Mouse (Mus musculus) kidney, postnatal 10 days (tissue): ENCODE measurements around the gene Ciz1.

Experiments
- DNase-seq: peaks from one replicate; pipeline ENCODE4 v3.0.0; 2021; ENCODE audit warnings: mixed read lengths

The Ciz1 gene

DNA sequence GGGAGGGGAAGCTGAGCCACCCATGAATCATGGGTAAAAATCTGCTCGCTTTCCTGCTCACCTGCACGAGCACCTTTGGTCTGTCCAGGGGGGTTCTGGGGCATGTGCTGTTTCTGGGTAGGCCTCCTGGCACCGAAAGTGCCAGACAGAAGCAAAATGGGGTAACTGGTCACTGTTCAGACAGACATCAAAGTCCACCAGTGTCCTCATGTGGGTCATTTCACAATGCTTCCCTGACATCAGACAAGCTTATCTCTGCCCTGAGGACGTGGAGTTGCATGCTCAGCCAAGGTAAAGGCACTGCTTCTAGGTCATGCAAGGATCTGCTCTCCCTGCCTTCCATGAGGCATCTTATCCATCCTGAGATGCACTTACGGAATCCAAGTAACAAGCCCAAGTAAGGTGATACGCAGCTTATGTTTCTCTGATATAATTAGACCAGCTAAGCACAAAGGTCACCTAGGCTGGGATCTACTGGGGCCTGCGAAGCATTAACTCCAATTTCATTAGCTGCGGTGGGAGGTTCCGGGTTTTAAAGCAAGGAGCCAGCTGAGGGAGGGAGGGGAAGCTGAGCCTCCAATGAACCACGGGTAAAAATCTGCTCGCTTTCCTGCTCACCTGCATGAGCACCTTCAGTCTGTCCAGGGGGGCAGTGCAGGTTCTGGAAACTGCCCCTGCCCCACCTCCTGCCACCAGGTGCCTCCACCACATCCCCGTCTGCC, 66.5 kb downstream of the Ciz1 start:
- DNase-seq = no peak

GRCm38 (mm10) chr2:32419359-32419758, 67.2 kb downstream of the Ciz1 start:
- DNase-seq = peak; percentile 82

GRCm38 (mm10) chr2:32420066-32420608, 68.0 kb downstream of the Ciz1 start:
- DNase-seq = no peak

GRCm38 (mm10) chr2:32420647-32421046, 68.5 kb downstream of the Ciz1 start:
- no peak for DNase-seq

DNA sequence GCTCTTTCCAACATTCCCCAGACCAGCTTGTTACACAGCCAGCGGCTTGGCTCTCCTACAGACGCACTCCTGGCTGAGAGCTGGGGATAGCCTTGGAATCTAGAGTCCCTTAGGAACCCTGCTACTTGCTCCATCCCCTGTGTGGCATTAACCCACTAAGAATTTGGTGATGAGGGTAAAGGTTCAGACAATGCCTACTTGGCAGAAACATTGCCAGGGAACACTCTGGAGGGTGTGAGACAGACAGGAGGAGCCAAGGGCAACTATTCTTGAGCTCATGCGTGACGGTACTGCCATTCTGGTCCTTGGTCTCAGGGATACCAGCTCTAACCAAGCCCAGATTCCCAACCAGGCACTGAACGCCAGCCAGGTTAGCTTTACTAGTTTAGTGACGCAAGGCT, 69.7 kb downstream of the Ciz1 start:
- DNase-seq = peak; percentile 48

- peak; percentile 87 for DNase-seq
These were observed 71.6 kb downstream of the Ciz1 start for GRCm38 (mm10) chr2:32423481-32424331.

- no peak for DNase-seq
These were observed 72.7 kb downstream of the Ciz1 start for GRCm38 (mm10) chr2:32424796-32425195.

GRCm38 (mm10) chr2:32425568-32425967, 73.4 kb downstream of the Ciz1 start:
- no peak for DNase-seq

- DNase-seq = no peak
These were observed 74.0 kb downstream of the Ciz1 start for GRCm38 (mm10) chr2:32426141-32426540.

DNA sequence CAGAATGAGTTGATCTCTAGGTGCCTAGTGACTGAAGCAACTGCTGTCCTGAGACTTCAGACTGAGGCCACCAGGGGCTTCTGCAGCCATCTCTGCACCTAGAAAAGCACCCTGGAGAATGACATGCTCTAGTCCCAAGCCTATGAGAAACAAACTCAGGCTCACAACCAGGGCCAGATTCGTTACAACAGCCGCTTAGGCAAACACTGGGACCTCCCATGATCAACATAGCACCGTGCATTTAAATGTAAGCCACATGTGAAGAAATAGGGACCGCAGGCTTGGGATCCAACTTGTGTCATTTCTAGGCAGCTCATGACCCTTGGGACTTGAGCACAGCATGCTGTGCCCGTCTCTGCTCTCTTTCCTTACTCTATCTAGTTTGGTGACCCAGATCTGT, 75.6 kb downstream of the Ciz1 start:
- no peak for DNase-seq

DNA sequence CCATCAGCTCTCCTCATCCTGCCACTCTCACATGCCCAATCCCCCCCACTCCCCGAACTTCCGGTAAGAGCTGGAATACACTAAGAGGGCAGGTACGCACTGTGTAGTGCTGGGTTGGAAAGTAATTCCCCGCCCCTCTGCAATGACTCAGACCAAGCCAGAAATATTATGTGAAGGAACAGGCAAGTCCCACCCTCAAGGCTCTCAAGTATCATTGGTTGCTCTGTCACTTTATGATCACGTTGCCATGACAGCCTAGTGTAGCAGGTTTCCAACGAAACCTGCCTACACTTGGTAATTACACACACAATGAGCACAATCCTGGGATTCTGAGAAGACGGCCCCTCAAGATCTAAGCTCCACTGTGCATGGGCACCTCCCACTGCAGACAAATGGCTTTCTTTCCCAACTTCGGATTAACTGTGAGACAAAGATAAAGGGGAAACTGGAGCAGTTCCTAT, 76.2 kb downstream of the Ciz1 start:
- DNase-seq = peak; percentile 50

DNA sequence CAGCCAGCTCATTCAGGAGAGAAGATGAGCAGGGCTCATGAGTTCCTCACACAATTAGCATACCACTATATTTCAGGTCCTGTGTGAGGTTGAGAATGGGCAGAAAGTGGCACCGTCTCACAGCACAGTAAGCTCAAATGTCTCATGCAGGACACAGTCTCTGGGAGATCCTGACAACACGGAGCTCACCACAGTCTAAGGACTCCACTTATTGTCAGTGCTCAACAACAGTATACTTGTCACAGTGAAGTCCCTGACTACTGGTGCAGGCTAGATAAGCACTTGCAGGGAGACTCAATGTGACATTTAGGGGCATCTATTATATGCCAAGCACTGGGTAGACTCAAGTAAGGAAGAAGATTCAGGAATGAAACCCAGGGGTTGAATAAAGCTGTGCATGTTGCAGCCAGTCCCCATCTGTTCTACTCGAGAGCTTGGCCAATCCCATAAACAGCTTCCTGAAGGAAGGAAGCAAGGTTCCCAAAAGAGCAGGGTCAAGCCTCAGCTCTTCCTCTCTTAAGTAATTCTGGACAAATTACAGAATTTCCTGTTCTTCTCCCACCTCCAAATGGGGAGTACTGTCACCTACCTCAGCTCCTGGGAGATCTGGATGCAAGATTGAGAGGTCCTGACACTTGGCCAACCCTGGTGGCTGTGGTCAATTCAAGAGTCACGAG, 77.2 kb downstream of the Ciz1 start:
- no peak for DNase-seq
